Mouse (Mus musculus) limb, embryonic 12.5 days (tissue): ENCODE results near the gene Lef1. TPM values are rescaled to one million over a fixed set of nuclear protein-coding genes. Genes with fewer than 3 reads are reported as not detected.

ENCODE experiments used
- ATAC-seq: fragments of 200-750 bp; cut with Nextera tagmentation; 2 replicates; pipeline ENCODE4 v1.8.0; 2017; ENCODE audit warnings: low read depth, moderate TSS enrichment; ENCODE audit not compliant: insufficient number of reproducible peaks, insufficient read depth, low FRiP score, low TSS enrichment
- H3K27ac ChIP-seq: fragments of 300-500 bp; sonication (generic); 2 replicates; pipeline ENCODE4 v1.5.1; 2016; ENCODE audit warnings: mild to moderate bottlenecking, moderate library complexity
- H3K27me3 ChIP-seq: fragments of 300-500 bp; sonication (generic); 2 replicates; pipeline ENCODE4 v1.6.1; 2016; ENCODE audit warnings: mild to moderate bottlenecking, moderate library complexity
- H3K36me3 ChIP-seq: fragments of 300-500 bp; sonication (generic); 2 replicates; pipeline ENCODE4 v1.6.1; 2016; ENCODE audit warnings: mild to moderate bottlenecking, moderate library complexity
- H3K4me1 ChIP-seq: fragments of 300-500 bp; sonication (generic); replicated peaks from 2 replicates; pipeline ENCODE4 v1.6.1; 2016
- H3K4me2 ChIP-seq: fragments of 300-500 bp; sonication (generic); 2 replicates; pipeline ENCODE4 v1.6.1; 2016; ENCODE audit warnings: mild to moderate bottlenecking, moderate library complexity
- H3K4me3 ChIP-seq: fragments of 300-500 bp; sonication (generic); replicated peaks from 2 replicates; pipeline ENCODE4 v1.5.1; 2016; ENCODE audit warnings: mild to moderate bottlenecking
- H3K9ac ChIP-seq: fragments of 300-500 bp; sonication (generic); replicated peaks from 2 replicates; pipeline ENCODE4 v1.6.1; 2016; ENCODE audit warnings: mild to moderate bottlenecking, moderate library complexity
- H3K9me3 ChIP-seq: fragments of 300-500 bp; sonication (generic); 2 replicates; pipeline ENCODE4 v1.6.1; 2016; ENCODE audit warnings: mild to moderate bottlenecking, moderate library complexity
- WGBS: fragments of 180-500 bp; shearing (Covaris S2); methylation state at CpG from one replicate; pipeline ENCODE4 v1.1.7; 2016; 5-methylcytosine and 5-hydroxymethylcytosine counted together
- polyA plus RNA-seq: library from polyadenylated mRNA; unstranded; fragments of >200 nt; fragmentation: Nextera tagmentation; extraction: Ambion mirVana; gene quantifications from 2 replicates; pipeline ENCODE4 v1.2.1, GENCODE M21; 2016

The Lef1 gene
- polyA plus RNA-seq, 1 experiment from 2014 or later = 60.5 TPM

DNA sequence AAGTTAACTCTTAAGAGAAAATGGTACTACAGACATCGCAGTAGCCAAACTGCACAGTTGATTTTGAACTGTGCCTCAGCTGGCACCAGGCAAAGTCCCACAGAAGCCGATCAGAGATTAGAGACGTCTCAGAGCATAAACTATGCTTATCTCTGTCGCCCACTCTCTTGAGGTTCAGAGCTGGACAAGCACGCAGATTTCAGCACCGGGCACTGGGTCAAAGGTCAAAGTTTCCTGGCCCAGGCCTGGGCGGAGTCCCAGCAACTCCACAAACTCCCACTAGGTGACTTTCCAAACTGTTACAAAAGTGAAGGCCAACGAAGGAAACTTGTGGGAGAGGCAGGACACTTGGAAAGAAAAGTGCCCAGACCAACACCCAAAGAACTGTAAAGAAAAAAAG, 160.9 kb downstream of the Lef1 start:
- peak overlapping the region; percentile 76; the same call in 1 of the 2 replicates for H3K27ac ChIP-seq
- H3K36me3 ChIP-seq = peaks cover 10% of the 10 kb centered on the region; the same call in 1 of the 2 replicates
- H3K4me2 ChIP-seq = peak overlapping the region; percentile 64
- peak; percentile 38; the same call in 1 of the 2 replicates for ATAC-seq
- H3K27me3 ChIP-seq = no peaks in the 10 kb centered on the region
- peaks cover 39% of the 10 kb centered on the region for H3K4me1 ChIP-seq
- WGBS = 10% methylated on average over 8 of the region's 8 CpGs
- H3K9ac ChIP-seq = peak overlapping the region; percentile 70; the same call in 1 of the 2 replicates
- H3K9me3 ChIP-seq = peaks cover 5% of the 10 kb centered on the region; the same call in 1 of the 2 replicates
- peak overlapping the region; percentile 82 for H3K4me3 ChIP-seq

DNA sequence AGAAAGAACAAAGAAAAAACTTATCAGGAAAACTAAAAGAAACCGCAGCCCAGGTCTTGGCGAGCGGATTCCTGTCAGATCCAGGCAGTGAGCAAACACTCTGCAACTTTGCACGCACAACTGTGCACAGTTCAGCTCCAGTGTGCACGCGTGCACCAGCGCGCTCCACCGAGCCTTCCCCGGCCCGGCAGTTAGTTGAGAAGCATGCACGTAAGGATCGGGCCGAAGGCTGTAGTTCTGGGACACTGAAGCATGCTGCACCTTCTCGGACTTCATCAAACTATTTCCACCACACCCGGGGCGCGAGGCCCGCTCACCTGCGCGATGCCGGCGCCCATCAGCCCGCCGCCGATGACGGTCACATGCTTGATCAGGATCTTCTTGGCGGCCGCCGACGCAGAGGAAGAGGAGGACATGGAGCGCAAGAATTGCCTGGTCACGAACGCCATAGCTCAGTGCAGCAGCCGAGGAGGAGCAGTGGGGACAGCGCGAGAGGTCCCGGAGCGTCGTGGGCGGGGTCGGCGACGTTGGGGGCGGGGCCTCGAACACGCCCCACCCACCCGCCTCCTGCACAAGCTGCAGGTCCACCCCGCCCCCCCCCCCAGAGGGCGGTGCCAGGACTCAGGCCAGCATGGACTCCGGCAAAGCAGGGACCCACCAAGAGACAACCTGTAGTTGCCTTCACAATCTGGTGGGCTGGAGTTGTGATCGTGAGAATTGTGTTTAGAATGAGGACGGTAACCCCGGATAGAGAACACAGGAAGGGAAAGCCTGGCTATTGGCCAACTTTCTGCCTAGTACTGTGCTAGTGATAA, 161.5 kb downstream of the Lef1 start, which contains the start of gene Hadh:
TSS of gene Hadh (minus strand) at position 543 of the 815 bp plus-strand sequence.
- H3K27ac ChIP-seq = peak within 1 kb of the TSS; percentile 76
- H3K27me3 ChIP-seq = no peaks in the 10 kb centered on the region
- under 1% methylated on average over 54 of the region's 54 CpGs for WGBS
- peak within 1 kb of the TSS; percentile 64 for H3K4me2 ChIP-seq
- peaks cover 39% of the 10 kb centered on the region for H3K4me1 ChIP-seq
- peak within 1 kb of the TSS; percentile 70 for H3K9ac ChIP-seq
- peak within 1 kb of the TSS; percentile 82 for H3K4me3 ChIP-seq
- H3K9me3 ChIP-seq = peaks cover 5% of the 10 kb centered on the region; the same call in 1 of the 2 replicates
- H3K36me3 ChIP-seq = peaks cover 9% of the 10 kb centered on the region; the same call in 1 of the 2 replicates
- ATAC-seq = peak; percentile 90

DNA sequence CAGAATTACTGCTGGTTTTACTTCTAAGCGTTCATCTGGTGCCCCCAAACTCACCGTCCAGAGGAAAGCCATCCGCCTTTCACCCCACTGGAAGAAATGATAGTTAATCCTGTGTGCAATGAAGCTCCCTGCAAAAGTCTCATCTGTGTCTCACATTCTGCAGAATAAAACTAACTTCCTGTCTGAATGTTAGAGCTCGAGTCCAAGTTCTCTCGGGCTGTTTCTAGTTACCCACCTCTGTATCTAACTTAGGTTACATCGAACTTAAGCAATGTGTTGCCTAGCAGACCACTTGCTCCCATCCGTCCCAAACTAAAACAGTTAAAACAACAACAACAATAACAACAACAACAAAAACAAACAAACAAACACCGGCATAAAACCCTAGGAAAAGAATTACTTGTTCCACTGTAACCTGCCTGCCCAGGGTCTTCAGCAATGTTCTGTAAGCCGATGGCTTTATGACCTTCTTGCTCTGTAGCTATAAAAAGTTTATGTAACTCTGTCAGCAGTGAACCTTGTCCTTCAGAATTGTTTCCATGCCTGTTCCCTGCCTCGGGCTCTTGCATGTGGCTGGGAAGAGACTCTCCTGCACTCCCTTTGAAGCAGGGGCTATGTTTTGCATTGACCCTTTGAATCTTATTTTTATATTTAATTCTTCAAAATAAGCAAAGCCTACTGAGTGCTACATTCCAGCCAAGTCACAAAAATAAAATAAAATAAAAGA, 162.3 kb downstream of the Lef1 start:
- WGBS = 20% methylated on average over 10 of the region's 10 CpGs
- Histone ChIP-seq H3K36me3 (peaks cover 3% of the 10 kb centered on the region; the same call in 1 of the 2 replicates), H3K4me1 (peaks cover 39% of the 10 kb centered on the region), H3K4me3 (peak overlapping the region; percentile 82), H3K9me3 (peaks cover 5% of the 10 kb centered on the region; the same call in 1 of the 2 replicates), H3K27ac (peak overlapping the region; percentile 76), H3K4me2 (peak overlapping the region; percentile 64), H3K27me3 (no peaks in the 10 kb centered on the region), H3K9ac (no peak overlapping the region)
- peak; percentile 6; the same call in 1 of the 2 replicates for ATAC-seq

Other genes starting within 250 kb of the Lef1 start
- gene Hadh, start 161.6 kb downstream of the Lef1 start, polyA plus RNA-seq = 98.2 and 102 TPM in 2 replicates
- 2.0 and 2.4 TPM in 2 replicates for gene Cyp2u1, start 192.8 kb downstream of the Lef1 start, polyA plus RNA-seq